Mouse (Mus musculus): ENCODE data around the gene Ap1g2. TPM values are rescaled to one million over a fixed set of nuclear protein-coding genes. Genes with fewer than 3 reads are reported as not detected.
A peak's percentile ranks its signal among the peaks of the same experiment; 100 is the strongest.

The Ap1g2 gene
- polyA plus RNA-seq, 1 experiment from 2014 or later, result 12.0 TPM

DNA sequence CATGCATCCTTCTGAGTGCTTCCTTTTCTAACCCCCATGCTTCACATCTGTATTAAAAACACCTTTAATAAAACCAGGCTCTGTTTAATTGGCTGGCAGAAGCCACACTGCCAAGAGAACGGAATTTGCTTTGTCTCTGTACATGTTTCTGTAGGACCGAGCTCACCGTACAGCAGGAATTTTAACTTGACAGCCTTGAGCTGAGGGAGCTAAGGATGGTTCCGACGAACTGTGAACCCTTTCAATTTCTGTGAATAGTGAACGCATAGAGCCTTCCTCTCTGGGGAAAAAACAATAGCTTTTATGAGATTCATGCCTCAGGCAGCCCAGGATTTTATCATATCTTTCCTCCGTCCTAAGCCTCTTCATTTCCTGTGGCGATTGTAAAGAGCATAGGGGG lies 16.0 kb upstream of the Ap1g2 start:
- peak overlapping the region; percentile 42 for H3K9ac ChIP-seq
- no peak overlapping the region for H3K27ac ChIP-seq
- H3K9me3 ChIP-seq, result no peaks in the 10 kb centered on the region
- H3K27me3 ChIP-seq (replicated peaks), result no peaks in the 10 kb centered on the region
- ATAC-seq (ENCODE audit: low FRiP score, low read depth), result no peak
- WGBS, result 49% methylated on average over 8 of the region's 8 CpGs
- H3K4me2 ChIP-seq (replicated peaks), result peak overlapping the region; percentile 32
- H3K4me3 ChIP-seq, result no peak overlapping the region
- H3K36me3 ChIP-seq, result no peaks in the 10 kb centered on the region
- H3K4me1 ChIP-seq, result no peaks in the 10 kb centered on the region

DNA sequence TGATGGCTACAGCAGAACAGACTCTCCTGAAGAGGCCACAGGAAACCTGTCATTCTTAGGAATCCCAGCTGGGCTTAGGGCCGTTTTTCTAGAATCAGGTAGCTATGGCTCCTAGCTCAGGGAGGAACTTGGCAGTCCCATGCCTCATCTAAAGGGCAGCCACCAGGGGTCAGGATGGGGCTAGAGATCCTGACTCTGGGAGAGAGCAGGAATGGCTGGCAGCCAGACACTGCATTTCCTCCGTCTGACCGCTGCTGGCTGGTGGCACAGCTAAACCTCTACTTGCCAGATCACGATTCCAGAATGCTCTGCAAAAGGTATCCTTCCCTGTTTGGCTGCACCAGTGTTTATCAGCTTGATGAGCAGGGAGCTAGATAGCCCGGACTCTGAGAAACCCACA lies 15.6 kb upstream of the Ap1g2 start:
- Histone ChIP-seq H3K9ac (peak overlapping the region; percentile 42; the same call in 1 of the 2 replicates), H3K9me3 (no peaks in the 10 kb centered on the region), H3K36me3 (no peaks in the 10 kb centered on the region), H3K27ac (no peak overlapping the region), H3K4me1 (peaks cover 1% of the 10 kb centered on the region; the same call in 1 of the 2 replicates), H3K4me2 (replicated peaks) (peak overlapping the region; percentile 32), H3K27me3 (replicated peaks) (no peaks in the 10 kb centered on the region), H3K4me3 (no peak overlapping the region)
- peak; percentile 82 for ATAC-seq (ENCODE audit: low FRiP score, low read depth)
- 11% methylated on average over 5 of the region's 5 CpGs for WGBS

DNA sequence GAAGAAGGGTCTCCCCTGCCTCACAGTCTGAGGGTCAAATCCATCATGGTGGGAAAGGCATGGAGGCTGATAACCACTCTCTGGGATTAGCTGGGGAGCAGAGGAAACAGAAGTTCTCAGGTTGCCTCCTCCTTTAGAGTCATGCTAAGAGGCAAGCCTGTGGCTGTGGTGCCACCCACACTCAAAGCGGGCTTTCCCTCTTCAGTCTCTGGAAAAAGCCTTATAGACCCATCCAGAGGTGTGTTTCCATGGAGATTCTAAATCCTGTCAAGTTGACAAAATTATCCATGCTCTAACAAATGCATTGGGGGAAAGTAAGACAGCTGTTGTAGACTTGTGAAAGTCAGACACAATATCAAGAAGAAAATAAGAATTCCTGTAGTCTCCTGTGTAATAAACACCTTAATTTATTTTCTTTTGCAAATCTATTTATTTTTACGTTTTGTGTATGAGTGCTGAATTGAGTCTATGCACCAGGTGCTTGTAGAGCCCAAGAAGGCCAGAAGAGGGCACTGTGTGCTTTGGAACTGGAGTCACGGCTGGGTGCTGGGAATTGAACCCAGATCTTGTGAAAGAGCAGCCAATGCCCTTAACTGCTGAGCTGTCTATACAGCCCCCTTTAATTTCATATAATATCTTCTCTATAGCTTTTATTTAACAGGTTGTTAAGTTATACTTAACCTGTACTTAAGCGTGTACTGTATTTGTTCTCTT lies 13.2 kb upstream of the Ap1g2 start:
- Histone ChIP-seq H3K9me3 (no peaks in the 10 kb centered on the region), H3K4me2 (replicated peaks) (no peak overlapping the region), H3K27ac (no peak overlapping the region), H3K27me3 (replicated peaks) (peaks cover 18% of the 10 kb centered on the region), H3K4me1 (peaks cover 23% of the 10 kb centered on the region), H3K36me3 (no peaks in the 10 kb centered on the region), H3K9ac (no peak overlapping the region), H3K4me3 (no peak overlapping the region)
- 78% methylated on average over 4 of the region's 4 CpGs for WGBS
- ATAC-seq (ENCODE audit: low FRiP score, low read depth), result no peak

DNA sequence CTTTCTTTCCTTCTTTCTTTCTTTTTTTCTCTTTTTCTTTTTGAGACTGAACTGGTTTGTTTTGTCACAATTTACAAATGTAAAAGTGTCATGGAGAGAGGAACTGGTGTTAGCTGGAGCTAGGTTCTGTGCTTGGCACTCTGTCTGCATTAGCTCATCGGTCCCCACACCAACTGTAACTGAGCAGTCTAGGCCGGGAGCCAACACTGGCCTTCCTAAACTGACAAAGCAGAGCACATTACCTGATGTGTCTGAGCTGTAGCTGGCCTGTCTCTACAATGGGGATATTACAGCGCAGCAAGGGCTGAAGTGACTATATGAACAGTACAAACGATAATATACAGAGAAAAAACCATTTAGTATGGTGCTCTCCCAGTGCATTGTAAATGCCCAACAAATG lies 12.5 kb upstream of the Ap1g2 start:
- 82% methylated on average over 4 of the region's 4 CpGs for WGBS
- peaks cover 25% of the 10 kb centered on the region for H3K27me3 ChIP-seq (replicated peaks)
- no peak overlapping the region for H3K4me3 ChIP-seq
- H3K4me2 ChIP-seq (replicated peaks), result no peak overlapping the region
- no peaks in the 10 kb centered on the region for H3K36me3 ChIP-seq
- peaks cover 30% of the 10 kb centered on the region for H3K4me1 ChIP-seq
- no peak overlapping the region for H3K9ac ChIP-seq
- ATAC-seq (ENCODE audit: low FRiP score, low read depth), result no peak
- H3K9me3 ChIP-seq, result no peaks in the 10 kb centered on the region
- H3K27ac ChIP-seq, result no peak overlapping the region

DNA sequence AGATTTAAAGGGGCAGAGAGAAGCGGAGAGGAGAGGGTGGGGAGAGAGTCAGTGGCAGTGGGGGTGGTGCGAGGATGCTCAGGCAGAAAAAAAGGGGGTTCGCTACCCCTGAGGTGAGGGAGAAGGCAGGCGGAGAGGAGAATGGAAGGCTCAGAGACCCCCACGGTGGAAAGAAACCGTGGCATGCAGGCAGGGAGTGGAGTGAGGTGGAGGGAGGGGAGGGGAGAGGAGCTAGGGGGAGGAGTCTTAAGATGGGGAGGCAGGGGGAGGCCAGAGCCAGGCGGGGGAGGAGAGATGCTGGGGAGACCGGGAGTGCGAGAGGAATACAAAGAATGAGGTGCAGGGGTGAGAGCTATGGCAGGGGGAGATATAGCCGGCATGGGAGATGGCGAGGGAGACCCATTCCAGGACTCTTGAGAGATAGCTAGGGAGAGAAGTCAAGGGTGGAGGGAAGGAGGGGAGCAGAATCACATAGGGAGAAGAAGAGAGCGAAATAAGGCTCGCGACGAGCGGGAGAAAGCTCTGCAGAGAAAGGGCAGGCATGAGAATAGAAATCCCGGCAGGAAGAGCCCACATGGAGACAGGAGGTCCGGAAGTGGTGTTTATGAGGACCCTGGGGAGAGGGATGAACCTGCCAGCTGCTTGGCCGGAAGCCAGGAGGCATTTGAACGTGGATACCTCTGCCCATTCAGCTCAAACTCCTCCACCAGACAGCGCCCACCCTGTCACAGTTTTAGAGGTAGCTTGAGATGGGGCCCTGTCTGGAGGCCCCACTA lies 10.2 kb upstream of the Ap1g2 start, which contains the start of gene Jph4:
TSS of gene Jph4 (minus strand) at position 511 of the 776 bp plus-strand sequence.
- H3K4me3 ChIP-seq, result peak within 1 kb of the TSS; percentile 71
- peak within 1 kb of the TSS; percentile 42 for H3K27ac ChIP-seq
- no peaks in the 10 kb centered on the region for H3K9me3 ChIP-seq
- H3K27me3 ChIP-seq (replicated peaks), result peaks cover 45% of the 10 kb centered on the region
- peak; percentile 52 for ATAC-seq (ENCODE audit: low FRiP score, low read depth)
- 3% methylated on average over 21 of the region's 21 CpGs for WGBS
- peak within 1 kb of the TSS; percentile 99 for H3K4me2 ChIP-seq (replicated peaks)
- H3K4me1 ChIP-seq, result peaks cover 33% of the 10 kb centered on the region
- H3K36me3 ChIP-seq, result no peaks in the 10 kb centered on the region
- peak within 1 kb of the TSS; percentile 77 for H3K9ac ChIP-seq

DNA sequence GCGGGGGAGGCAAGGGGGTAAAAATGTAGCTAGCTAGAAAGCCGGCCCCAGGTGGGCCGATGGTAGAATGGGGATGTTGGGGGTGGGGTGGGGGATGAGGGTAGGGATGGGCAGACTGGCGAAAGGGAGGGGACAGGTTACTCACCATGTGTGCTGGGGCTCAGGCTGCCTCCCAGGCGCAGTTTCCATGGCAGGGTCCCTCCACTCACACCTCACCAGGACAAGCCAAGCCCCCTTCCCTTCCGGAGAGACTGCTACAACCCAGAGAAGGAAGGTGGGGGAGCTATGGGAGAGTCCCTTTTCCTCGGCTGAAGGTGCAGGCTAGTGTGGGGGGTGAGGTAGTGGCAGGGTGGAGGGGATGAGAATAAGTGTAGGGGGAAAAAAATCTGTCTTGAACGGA lies 9.5 kb upstream of the Ap1g2 start:
- H3K4me1 ChIP-seq, result peaks cover 33% of the 10 kb centered on the region
- ATAC-seq (ENCODE audit: low FRiP score, low read depth), result peak; percentile 25
- peak overlapping the region; percentile 99 for H3K4me2 ChIP-seq (replicated peaks)
- no peaks in the 10 kb centered on the region for H3K9me3 ChIP-seq
- peak overlapping the region; percentile 77 for H3K9ac ChIP-seq
- H3K27me3 ChIP-seq (replicated peaks), result peaks cover 48% of the 10 kb centered on the region
- WGBS, result under 1% methylated on average over 8 of the region's 8 CpGs
- peak overlapping the region; percentile 71 for H3K4me3 ChIP-seq
- peak overlapping the region; percentile 50; the same call in 1 of the 2 replicates for H3K27ac ChIP-seq
- no peaks in the 10 kb centered on the region for H3K36me3 ChIP-seq

DNA sequence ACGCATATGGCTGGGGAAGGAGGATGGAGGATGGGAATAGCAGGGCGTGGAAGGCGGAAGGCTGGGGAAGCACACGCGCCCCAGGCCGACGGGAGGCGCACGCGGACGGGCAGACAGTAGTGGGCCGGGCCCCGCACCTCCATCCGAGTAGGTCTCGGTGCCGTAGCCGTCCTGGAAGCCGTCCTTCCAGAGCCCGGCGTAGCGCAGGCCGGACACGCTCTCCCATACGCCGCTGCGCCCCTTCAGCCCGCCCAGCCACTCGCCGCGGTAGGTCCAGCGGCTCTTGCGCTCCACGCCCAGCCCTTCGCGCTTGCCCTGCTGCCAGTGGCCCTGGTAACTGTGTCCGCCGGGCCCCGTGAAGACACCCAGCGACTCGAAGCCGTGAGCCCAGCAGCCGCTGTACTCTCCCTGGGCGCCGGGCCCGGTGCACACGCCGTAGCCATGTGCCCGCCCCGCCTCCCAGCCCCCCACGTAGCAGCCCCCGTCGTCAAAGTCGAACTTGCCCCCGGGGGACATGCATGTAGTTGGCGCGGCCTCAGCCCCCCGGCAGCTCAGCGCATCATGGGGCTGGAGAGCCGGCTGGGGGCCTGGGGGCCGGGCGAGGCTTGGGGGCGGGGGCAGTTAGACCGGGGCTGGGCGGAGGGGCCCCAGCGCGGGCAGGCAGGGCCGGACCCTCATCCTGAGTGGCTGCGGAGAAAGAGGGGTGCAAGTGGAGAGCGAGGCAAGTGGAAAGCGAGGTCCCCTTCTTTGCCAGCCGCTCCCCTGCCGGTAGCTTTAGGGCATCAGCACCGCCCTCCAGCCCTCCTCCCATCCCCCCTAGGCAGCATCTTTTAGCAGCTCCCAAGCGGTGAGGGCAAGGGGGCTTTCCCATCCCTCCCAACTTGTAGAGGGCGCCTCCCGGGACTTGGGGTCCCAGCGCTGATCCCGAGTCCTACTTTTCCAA lies 8.6 kb upstream of the Ap1g2 start:
- H3K27me3 ChIP-seq (replicated peaks), result peaks cover 55% of the 10 kb centered on the region
- H3K4me3 ChIP-seq, result peak overlapping the region; percentile 71
- H3K4me2 ChIP-seq (replicated peaks), result peak overlapping the region; percentile 99
- H3K9ac ChIP-seq, result peak overlapping the region; percentile 77
- ATAC-seq (ENCODE audit: low FRiP score, low read depth), result peak; percentile 55
- 1% methylated on average over 78 of the region's 78 CpGs for WGBS
- H3K9me3 ChIP-seq, result no peaks in the 10 kb centered on the region
- no peaks in the 10 kb centered on the region for H3K36me3 ChIP-seq
- peaks cover 33% of the 10 kb centered on the region for H3K4me1 ChIP-seq
- H3K27ac ChIP-seq, result peak overlapping the region; percentile 50

GRCm38 (mm10) chr14:55113975-55114645 lies 7.7 kb upstream of the Ap1g2 start:
- H3K36me3 ChIP-seq, result no peaks in the 10 kb centered on the region
- H3K27ac ChIP-seq, result no peak overlapping the region
- H3K4me2 ChIP-seq (replicated peaks), result peak overlapping the region; percentile 99
- H3K9ac ChIP-seq, result peak overlapping the region; percentile 77
- H3K27me3 ChIP-seq (replicated peaks), result peaks cover 62% of the 10 kb centered on the region
- no peak for ATAC-seq (ENCODE audit: low FRiP score, low read depth)
- peaks cover 42% of the 10 kb centered on the region for H3K4me1 ChIP-seq
- H3K9me3 ChIP-seq, result no peaks in the 10 kb centered on the region
- peak overlapping the region; percentile 71 for H3K4me3 ChIP-seq
- 8% methylated on average over 26 of the region's 26 CpGs for WGBS

DNA sequence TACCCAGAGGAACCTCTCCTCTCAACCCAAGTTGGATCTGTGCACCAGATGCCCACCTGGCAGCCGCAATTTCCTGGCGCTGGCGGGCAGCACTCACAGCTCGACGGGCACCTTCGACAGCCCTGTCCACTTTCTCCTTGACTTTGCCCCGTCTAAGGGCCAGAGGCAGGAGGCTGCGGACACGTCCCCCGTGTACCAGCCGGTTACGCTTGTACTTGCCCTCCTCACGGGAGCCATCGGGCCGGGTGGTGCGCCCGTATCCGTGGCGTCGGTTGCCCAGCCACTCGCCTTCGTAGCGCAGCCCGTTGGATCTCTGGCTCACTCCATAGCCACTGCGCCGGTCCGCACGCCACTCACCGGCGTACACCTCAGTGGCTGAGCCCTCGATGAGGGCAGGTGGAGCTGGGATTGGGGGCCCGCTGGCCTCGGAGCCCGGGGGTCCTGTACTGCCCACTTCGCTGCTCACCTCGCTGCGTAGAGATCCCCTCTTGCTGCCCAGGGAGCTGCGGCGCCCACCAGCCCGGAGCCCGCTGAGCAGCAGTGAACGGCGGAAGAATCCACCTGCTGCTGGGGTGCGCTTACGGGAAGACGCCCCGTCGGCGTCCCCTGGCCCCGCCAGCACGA lies 7.1 kb upstream of the Ap1g2 start:
- no peaks in the 10 kb centered on the region for H3K9me3 ChIP-seq
- H3K36me3 ChIP-seq, result no peaks in the 10 kb centered on the region
- peaks cover 62% of the 10 kb centered on the region for H3K27me3 ChIP-seq (replicated peaks)
- peak overlapping the region; percentile 99 for H3K4me2 ChIP-seq (replicated peaks)
- H3K27ac ChIP-seq, result no peak overlapping the region
- H3K4me3 ChIP-seq, result peak overlapping the region; percentile 71; the same call in 1 of the 2 replicates
- no peak overlapping the region for H3K9ac ChIP-seq
- 72% methylated on average over 51 of the region's 51 CpGs for WGBS
- ATAC-seq (ENCODE audit: low FRiP score, low read depth), result no peak
- H3K4me1 ChIP-seq, result peaks cover 49% of the 10 kb centered on the region

DNA sequence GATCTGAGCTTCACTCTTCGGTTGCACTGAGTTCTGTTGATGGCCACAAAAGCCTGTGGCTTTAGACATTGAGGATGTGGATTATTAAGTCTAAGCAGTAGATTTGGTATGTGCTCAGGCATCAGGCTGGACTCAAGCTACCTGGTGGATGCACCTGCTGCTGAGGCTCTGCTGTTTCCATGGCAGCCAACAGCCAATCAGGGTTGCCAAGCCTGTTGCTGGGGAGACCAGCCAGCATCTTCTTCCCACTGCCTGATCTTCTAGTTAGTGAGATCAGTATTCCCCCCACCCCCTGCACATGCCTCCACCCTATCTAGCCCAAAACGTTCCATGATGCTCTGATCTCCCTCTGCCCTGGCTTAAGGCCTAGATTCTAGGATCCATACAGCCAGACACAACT lies 5.3 kb upstream of the Ap1g2 start:
- Histone ChIP-seq H3K4me1 (peaks cover 50% of the 10 kb centered on the region), H3K36me3 (no peaks in the 10 kb centered on the region), H3K4me2 (replicated peaks) (no peak overlapping the region), H3K4me3 (no peak overlapping the region), H3K9ac (no peak overlapping the region), H3K27me3 (replicated peaks) (peaks cover 63% of the 10 kb centered on the region), H3K27ac (no peak overlapping the region), H3K9me3 (no peaks in the 10 kb centered on the region)
- ATAC-seq (ENCODE audit: low FRiP score, low read depth), result no peak
- 79% methylated on average over 2 of the region's 2 CpGs for WGBS

DNA sequence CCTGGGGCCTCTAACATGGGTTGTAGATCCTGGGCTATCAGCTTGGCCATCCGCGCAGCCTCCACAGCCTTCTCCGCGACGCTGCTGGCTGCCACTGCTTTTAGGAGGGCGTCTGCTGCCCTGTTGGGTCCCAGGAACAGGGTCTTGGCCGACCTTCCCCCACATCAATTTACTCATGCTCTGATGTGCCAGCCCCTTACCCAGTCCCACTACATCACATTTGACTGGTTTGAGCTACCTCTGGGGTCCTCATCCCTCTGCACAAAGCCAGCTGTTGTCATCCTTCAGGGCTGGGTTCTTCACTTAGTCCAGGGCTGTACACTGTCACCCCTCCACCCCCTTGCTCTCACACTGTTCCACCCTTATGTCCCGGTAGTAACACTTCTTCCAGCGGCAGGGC lies 3.7 kb upstream of the Ap1g2 start:
- H3K9ac ChIP-seq, result no peak overlapping the region
- no peaks in the 10 kb centered on the region for H3K9me3 ChIP-seq
- peak overlapping the region; percentile 39; the same call in 1 of the 2 replicates for H3K4me2 ChIP-seq (replicated peaks)
- WGBS, result 31% methylated on average over 9 of the region's 9 CpGs
- no peaks in the 10 kb centered on the region for H3K36me3 ChIP-seq
- no peak overlapping the region for H3K4me3 ChIP-seq
- peaks cover 48% of the 10 kb centered on the region for H3K4me1 ChIP-seq
- peaks cover 50% of the 10 kb centered on the region for H3K27me3 ChIP-seq (replicated peaks)
- no peak overlapping the region for H3K27ac ChIP-seq
- ATAC-seq (ENCODE audit: low FRiP score, low read depth), result no peak
